Mouse (Mus musculus): ENCODE measurements around the gene Thap2. TPM values are rescaled to one million over a fixed set of nuclear protein-coding genes. Genes with fewer than 3 reads are reported as not detected.
A peak's percentile ranks its signal among the peaks of the same experiment; 100 is the strongest.

The Thap2 gene
- polyA plus RNA-seq, 1 experiment from 2014 or later, result 16.4 TPM

GRCm38 (mm10) chr10:115323295-115323694 lies 60.9 kb downstream of the Thap2 start:
- Histone ChIP-seq H3K4me1 (replicated peaks; ENCODE audit: control insufficient read depth, insufficient read depth, low read length) (no peaks in the 10 kb centered on the region), H3K36me3 (ENCODE audit: control insufficient read depth, insufficient read depth, low read length) (no peaks in the 10 kb centered on the region), H3K4me2 (no peak overlapping the region), H3K4me3 (ENCODE audit: low read depth, low read length) (no peak overlapping the region), H3K9me3 (ENCODE audit: control insufficient read depth, low read length) (no peaks in the 10 kb centered on the region), H3K27ac (ENCODE audit: low read depth, low read length) (no peak overlapping the region), H3K27me3 (replicated peaks; ENCODE audit: control insufficient read depth, insufficient read depth, low read length) (no peaks in the 10 kb centered on the region), H3K9ac (ENCODE audit: low read depth, low read length) (no peak overlapping the region)
- DNase-seq (ENCODE audit: low spot score), result peak; percentile 50
- ATAC-seq (replicated peaks; ENCODE audit: low FRiP score), result no peak
- WGBS, result 12% methylated on average over 6 of the region's 6 CpGs

- no peak overlapping the region for H3K4me3 ChIP-seq (ENCODE audit: low read depth, low read length)
- DNase-seq (ENCODE audit: low spot score) (no peak), ATAC-seq (replicated peaks; ENCODE audit: low FRiP score) (no peak)
- no peaks in the 10 kb centered on the region; the same call in 1 of the 2 replicates for H3K4me1 ChIP-seq (replicated peaks; ENCODE audit: control insufficient read depth, insufficient read depth, low read length)
- no peaks in the 10 kb centered on the region for H3K36me3 ChIP-seq (ENCODE audit: control insufficient read depth, insufficient read depth, low read length)
- 66% methylated on average over 5 of the region's 5 CpGs for WGBS
- no peak overlapping the region for H3K4me2 ChIP-seq
- no peak overlapping the region for H3K9ac ChIP-seq (ENCODE audit: low read depth, low read length)
- no peak overlapping the region for H3K27ac ChIP-seq (ENCODE audit: low read depth, low read length)
- H3K27me3 ChIP-seq (replicated peaks; ENCODE audit: control insufficient read depth, insufficient read depth, low read length), result no peaks in the 10 kb centered on the region
- H3K9me3 ChIP-seq (ENCODE audit: control insufficient read depth, low read length), result no peaks in the 10 kb centered on the region
These were observed 62.8 kb downstream of the Thap2 start for GRCm38 (mm10) chr10:115321317-115322035.

Other genes with a start within 250 kb of the Thap2 start
- gene Tph2, start 199.4 kb downstream of the Thap2 start, polyA plus RNA-seq (2014; fragmentation: Nextera tagmentation; extraction: Ambion mirVana), result not detected in 2 replicates
- 61.6 and 72.9 TPM in 2 replicates for gene Tbc1d15, start 133.0 kb downstream of the Thap2 start, polyA plus RNA-seq (2014; fragmentation: Nextera tagmentation; extraction: Ambion mirVana)
- gene Rab21, start 68.8 kb downstream of the Thap2 start, polyA plus RNA-seq (2014; fragmentation: Nextera tagmentation; extraction: Ambion mirVana), result 5.1 and 5.3 TPM in 2 replicates
- gene Tmem19, start 21.9 kb downstream of the Thap2 start, polyA plus RNA-seq (2014; fragmentation: Nextera tagmentation; extraction: Ambion mirVana), result 21.2 and 22.8 TPM in 2 replicates
- gene Zfc3h1, start 516 bp upstream of the Thap2 start, polyA plus RNA-seq (2014; fragmentation: Nextera tagmentation; extraction: Ambion mirVana), result 21.9 and 24.7 TPM in 2 replicates
- gene A930009A15Rik, start 185.5 kb upstream of the Thap2 start, polyA plus RNA-seq (2014; fragmentation: Nextera tagmentation; extraction: Ambion mirVana), result not detected in 2 replicates
- gene Lgr5, start 203.3 kb upstream of the Thap2 start, polyA plus RNA-seq (2014; fragmentation: Nextera tagmentation; extraction: Ambion mirVana), result 4.8 and 5.4 TPM in 2 replicates